In the genomic region with DNA sequence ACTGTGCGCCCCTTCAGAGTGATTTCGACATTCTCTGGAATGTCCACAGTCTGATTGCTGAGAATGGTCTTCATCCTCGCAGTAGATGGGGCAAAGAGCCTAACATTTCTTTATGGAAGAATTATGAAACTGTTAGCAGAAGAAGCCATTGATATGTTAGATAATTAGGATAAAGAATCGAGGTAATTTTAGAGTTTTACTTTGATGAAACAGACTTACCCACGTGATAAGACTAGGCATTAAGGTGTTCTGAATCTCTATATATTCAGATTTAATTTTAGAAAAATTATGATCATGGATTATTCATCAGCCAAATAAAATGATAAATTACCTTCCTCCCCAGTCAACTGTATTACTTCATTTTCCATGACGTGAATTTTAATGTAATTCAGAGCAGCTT, we compare ENCODE assay signal across 8 mouse cellular contexts. TPM values are rescaled to one million over a fixed set of nuclear protein-coding genes. Genes with fewer than 3 reads are reported as not detected.
DNase-seq lines count a peak whose midpoint lies in the region; ATAC-seq and TF ChIP-seq lines count a peak whose summit lies in the region.

Gene Rpl9-ps6 (minus strand): TSS at position 101 of the 400 bp plus-strand sequence.

- 77% methylated on average over 5 of the region's 6 CpGs for WGBS in forebrain, postnatal 0 days
- 74% methylated on average over 5 of the region's 6 CpGs for WGBS in hindbrain, embryonic 14.5 days
- WGBS in liver, embryonic 16.5 days (ENCODE audit: insufficient replicate concordance): 56% methylated on average over 5 of the region's 6 CpGs

- no peaks in the 10 kb centered on the region for H3K79me3 ChIP-seq in C2C12 (ENCODE audit: low read depth)

- no peak within 1 kb of the TSS for H3K4me2 ChIP-seq in forebrain, postnatal 0 days (ENCODE audit: low read depth)
- H3K4me2 ChIP-seq in hindbrain, embryonic 14.5 days (replicated peaks): no peak within 1 kb of the TSS
- H3K4me2 ChIP-seq in liver, embryonic 16.5 days (ENCODE audit: low read depth, low read length): no peak within 1 kb of the TSS

- DNase-seq in forebrain, postnatal 0 days: no peak
- DNase-seq in hindbrain, embryonic 14.5 days (ENCODE audit: low spot score): no peak
- no peak for DNase-seq in Muller cell, postnatal 12 days (ENCODE audit: inconsistent ontology term)
- no peak for DNase-seq in cerebellum, postnatal 10 days
- DNase-seq in right cerebral cortex, adult 2 months (ENCODE audit: low spot score in 2 of 2): no peak

- no peak for TF ChIP-seq CTCF in C2C12 (IDR thresholded peaks at IDR 0.05; ENCODE audit: control insufficient read depth, insufficient read depth, insufficient read length)
- TF ChIP-seq CTCF in forebrain, postnatal 0 days (IDR thresholded peaks at IDR 0.05; ENCODE audit: low read depth): no peak

- no peak within 1 kb of the TSS for H3ac ChIP-seq in C2C12 (ENCODE audit: control insufficient read depth, insufficient read length, low read depth)

- H3K27ac ChIP-seq in forebrain, postnatal 0 days (ENCODE audit: low read depth, low read length): no peak within 1 kb of the TSS
- no peak within 1 kb of the TSS for H3K27ac ChIP-seq in hindbrain, embryonic 14.5 days
- no peak within 1 kb of the TSS for H3K27ac ChIP-seq in liver, embryonic 16.5 days (ENCODE audit: low read length)

- H3K9ac ChIP-seq in forebrain, postnatal 0 days: no peak within 1 kb of the TSS
- no peak within 1 kb of the TSS for H3K9ac ChIP-seq in hindbrain, embryonic 14.5 days
- H3K9ac ChIP-seq in liver, embryonic 16.5 days (ENCODE audit: low read depth, low read length): no peak within 1 kb of the TSS

- no peak within 1 kb of the TSS for H3K4me3 ChIP-seq in C2C12 (ENCODE audit: insufficient read depth, poor library complexity, severe bottlenecking)
- no peak within 1 kb of the TSS for H3K4me3 ChIP-seq in forebrain, postnatal 0 days (ENCODE audit: low read depth, low read length)
- no peak within 1 kb of the TSS for H3K4me3 ChIP-seq in hindbrain, embryonic 14.5 days (replicated peaks; ENCODE audit: low read length)
- no peak within 1 kb of the TSS for H3K4me3 ChIP-seq in liver, embryonic 16.5 days (ENCODE audit: low read depth, low read length)

- H3K4me1 ChIP-seq in forebrain, postnatal 0 days (ENCODE audit: insufficient read depth): no peaks in the 10 kb centered on the region
- no peaks in the 10 kb centered on the region for H3K4me1 ChIP-seq in hindbrain, embryonic 14.5 days (replicated peaks; ENCODE audit: control insufficient read depth, insufficient read depth, low read length)
- H3K4me1 ChIP-seq in liver, embryonic 16.5 days (ENCODE audit: control insufficient read depth, low read depth, low read length): peaks cover 4% of the 10 kb centered on the region

- no peaks in the 10 kb centered on the region for H3K9me3 ChIP-seq in forebrain, postnatal 0 days (ENCODE audit: low read length)
- H3K9me3 ChIP-seq in hindbrain, embryonic 14.5 days (ENCODE audit: control insufficient read depth, low read length): no peaks in the 10 kb centered on the region
- no peaks in the 10 kb centered on the region for H3K9me3 ChIP-seq in liver, embryonic 16.5 days (replicated peaks; ENCODE audit: control insufficient read depth, low read length)

- H3K27me3 ChIP-seq in C2C12 (ENCODE audit: control insufficient read depth, insufficient read depth, insufficient read length): no peaks in the 10 kb centered on the region
- H3K27me3 ChIP-seq in forebrain, postnatal 0 days (ENCODE audit: insufficient read depth, low read length): no peaks in the 10 kb centered on the region
- no peaks in the 10 kb centered on the region for H3K27me3 ChIP-seq in hindbrain, embryonic 14.5 days (ENCODE audit: control insufficient read depth, insufficient read depth, low read length)
- no peaks in the 10 kb centered on the region for H3K27me3 ChIP-seq in liver, embryonic 16.5 days (ENCODE audit: control insufficient read depth, insufficient read depth, low read depth, low read length)

- no peaks in the 10 kb centered on the region for H3K79me2 ChIP-seq in C2C12 (ENCODE audit: control insufficient read depth, insufficient read depth)

- no peak for ATAC-seq in activated CD4-positive, CD25-positive, alpha-beta regulatory T cell, adult 4 months
- no peak for ATAC-seq in forebrain, postnatal 0 days
- ATAC-seq in hindbrain, embryonic 14.5 days (ENCODE audit: low FRiP score): no peak
- no peak for ATAC-seq in liver, embryonic 16.5 days (ENCODE audit: low read depth)

- no peaks in the 10 kb centered on the region for H3K36me3 ChIP-seq in C2C12 (ENCODE audit: control insufficient read depth, insufficient read depth)
- no peaks in the 10 kb centered on the region for H3K36me3 ChIP-seq in forebrain, postnatal 0 days (ENCODE audit: insufficient read depth)
- H3K36me3 ChIP-seq in hindbrain, embryonic 14.5 days (replicated peaks; ENCODE audit: control insufficient read depth, insufficient read depth): no peaks in the 10 kb centered on the region
- H3K36me3 ChIP-seq in liver, embryonic 16.5 days (ENCODE audit: control insufficient read depth, insufficient read depth): no peaks in the 10 kb centered on the region

TF ChIP-seq in C2C12, 6 proteins besides CTCF, POLR2A, EP300 and RAD21:
- TF ChIP-seq FOSL1 (IDR thresholded peaks at IDR 0.05; ENCODE audit: insufficient read depth, low read length, poor library complexity, severe bottlenecking) (no peak), MAX (IDR thresholded peaks at IDR 0.05) (no peak), USF1 (IDR thresholded peaks at IDR 0.05; ENCODE audit: low read depth) (no peak), MYOD1 (IDR thresholded peaks at IDR 0.05; ENCODE audit: control insufficient read depth, insufficient read length, low read depth) (no peak), MYOG (IDR thresholded peaks at IDR 0.05; ENCODE audit: control insufficient read depth, extremely low read depth, insufficient read length) (no peak), CEBPB (IDR thresholded peaks at IDR 0.05; ENCODE audit: low read depth) (no peak)

RNA-seq across cellular contexts. Expression of gene Rpl9-ps6, which starts in this region (rescaled TPM):
- polyA plus RNA-seq in C2C12 (2012; fragmentation: generic; extraction: Trizol): 53.1 TPM
- polyA plus RNA-seq in activated CD4-positive, CD25-positive, alpha-beta regulatory T cell, adult 4 months (2017; shearing (Covaris generic)): 100 to 1,000 TPM; 229 to 490 TPM
- 94.9 and 106 TPM in 2 replicates for total RNA-seq in forebrain, postnatal 0 days (2014; rRNA removed)
- 54.1 and 69.9 TPM in 2 replicates for polyA plus RNA-seq in forebrain, postnatal 0 days (2015; fragmentation: Nextera tagmentation; extraction: Ambion mirVana)
- 67.6 and 79.3 TPM in 2 replicates for polyA plus RNA-seq in hindbrain, embryonic 14.5 days (2014; fragmentation: Nextera tagmentation; extraction: Ambion mirVana)
- 34.8 and 54.9 TPM in 2 replicates for polyA plus RNA-seq in liver, embryonic 16.5 days (2015; fragmentation: Nextera tagmentation; extraction: Ambion mirVana)
